Mouse (Mus musculus) hindbrain, embryonic 13.5 days (tissue): ENCODE measurements around the gene Tmem178. TPM values are rescaled to one million over a fixed set of nuclear protein-coding genes. Genes with fewer than 3 reads are reported as not detected.

Experiments
- ATAC-seq: fragments of 200-750 bp; cut with Nextera tagmentation; 2 replicates; pipeline ENCODE4 v1.8.0; 2017; ENCODE audit warnings: moderate TSS enrichment; ENCODE audit not compliant: low FRiP score
- H3K27ac ChIP-seq: fragments of 300-500 bp; sonication (generic); 2 replicates; pipeline ENCODE4 v1.5.1; 2015; ENCODE audit warnings: inconsistent platforms, mild to moderate bottlenecking, moderate library complexity
- H3K27me3 ChIP-seq: fragments of 300-500 bp; sonication (generic); 2 replicates; pipeline ENCODE4 v1.6.1; 2015; ENCODE audit warnings: mild to moderate bottlenecking, inconsistent platforms
- H3K36me3 ChIP-seq: fragments of 300-500 bp; sonication (generic); 2 replicates; pipeline ENCODE4 v1.6.1; 2015; ENCODE audit warnings: mild to moderate bottlenecking, inconsistent platforms
- H3K4me1 ChIP-seq: fragments of 300-500 bp; sonication (generic); replicated peaks from 2 replicates; pipeline ENCODE4 v1.6.1; 2015; ENCODE audit warnings: inconsistent platforms
- H3K4me2 ChIP-seq: fragments of 300-500 bp; sonication (generic); 2 replicates; pipeline ENCODE4 v1.6.1; 2015; ENCODE audit warnings: inconsistent platforms, mild to moderate bottlenecking, moderate library complexity
- H3K4me3 ChIP-seq: fragments of 300-500 bp; sonication (generic); 2 replicates; pipeline ENCODE4 v1.5.1; 2015; ENCODE audit warnings: mild to moderate bottlenecking, inconsistent platforms
- H3K9ac ChIP-seq: fragments of 300-500 bp; sonication (generic); 2 replicates; pipeline ENCODE4 v1.6.1; 2015; ENCODE audit warnings: mild to moderate bottlenecking, inconsistent platforms
- H3K9me3 ChIP-seq: fragments of 300-500 bp; sonication (generic); 2 replicates; pipeline ENCODE4 v1.6.1; 2016; ENCODE audit warnings: inconsistent platforms
- WGBS: fragments of 180-500 bp; shearing (Covaris S2); methylation state at CpG from one replicate; pipeline ENCODE4 v1.1.7; 2015; 5-methylcytosine and 5-hydroxymethylcytosine counted together
- polyA plus RNA-seq: library from polyadenylated mRNA; unstranded; fragments of >200 nt; fragmentation: Nextera tagmentation; extraction: Ambion mirVana; gene quantifications from 2 replicates; pipeline ENCODE4 v1.2.1, GENCODE M21; 2015

Gene Tmem178
- polyA plus RNA-seq, 1 experiment from 2014 or later: 35.4 TPM

GRCm38 (mm10) chr17:81044356-81044755 is 99.9 kb downstream of the Tmem178 start:
- no peak for ATAC-seq
- Histone ChIP-seq H3K36me3 (peaks cover 25% of the 10 kb centered on the region), H3K4me3 (no peak overlapping the region), H3K9me3 (no peaks in the 10 kb centered on the region), H3K9ac (no peak overlapping the region), H3K27ac (no peak overlapping the region), H3K4me2 (no peak overlapping the region), H3K27me3 (no peaks in the 10 kb centered on the region), H3K4me1 (no peaks in the 10 kb centered on the region)
- 65% methylated on average over 3 of the region's 3 CpGs for WGBS

- no peaks in the 10 kb centered on the region for H3K27me3 ChIP-seq
- no peak overlapping the region for H3K4me2 ChIP-seq
- no peak overlapping the region for H3K4me3 ChIP-seq
- H3K36me3 ChIP-seq: peaks cover 23% of the 10 kb centered on the region
- no peak overlapping the region for H3K9ac ChIP-seq
- no peak for ATAC-seq
- H3K9me3 ChIP-seq: no peaks in the 10 kb centered on the region
- 96% methylated on average over 6 of the region's 6 CpGs for WGBS
- no peaks in the 10 kb centered on the region for H3K4me1 ChIP-seq
- no peak overlapping the region for H3K27ac ChIP-seq
These were observed 100.7 kb downstream of the Tmem178 start for GRCm38 (mm10) chr17:81045115-81045514.

- no peak overlapping the region for H3K4me3 ChIP-seq
- no peaks in the 10 kb centered on the region for H3K9me3 ChIP-seq
- H3K9ac ChIP-seq: no peak overlapping the region
- H3K36me3 ChIP-seq: peaks cover 24% of the 10 kb centered on the region
- H3K4me2 ChIP-seq: no peak overlapping the region
- 92% methylated on average over 9 of the region's 9 CpGs for WGBS
- H3K27ac ChIP-seq: no peak overlapping the region
- no peak for ATAC-seq
- no peaks in the 10 kb centered on the region for H3K4me1 ChIP-seq
- no peaks in the 10 kb centered on the region for H3K27me3 ChIP-seq
These were observed 101.2 kb downstream of the Tmem178 start for GRCm38 (mm10) chr17:81045525-81046150.

GRCm38 (mm10) chr17:81047930-81048564 is 103.6 kb downstream of the Tmem178 start:
- no peaks in the 10 kb centered on the region for H3K9me3 ChIP-seq
- no peak for ATAC-seq
- no peak overlapping the region for H3K27ac ChIP-seq
- no peak overlapping the region for H3K9ac ChIP-seq
- peaks cover 24% of the 10 kb centered on the region for H3K36me3 ChIP-seq
- no peak overlapping the region for H3K4me3 ChIP-seq
- WGBS: 82% methylated on average over 7 of the region's 7 CpGs
- H3K4me1 ChIP-seq: no peaks in the 10 kb centered on the region
- H3K4me2 ChIP-seq: no peak overlapping the region
- H3K27me3 ChIP-seq: no peaks in the 10 kb centered on the region

Other genes starting within 250 kb of the Tmem178 start
- gene Map4k3, start 216.1 kb upstream of the Tmem178 start, polyA plus RNA-seq: 22.3 and 24.1 TPM in 2 replicates
- gene Thumpd2, start 120.5 kb downstream of the Tmem178 start, polyA plus RNA-seq: 9.3 and 9.7 TPM in 2 replicates